Mouse (Mus musculus) liver, embryonic 14.5 days (tissue): ENCODE results near the gene Smarcd3. TPM values are rescaled to one million over a fixed set of nuclear protein-coding genes. Genes with fewer than 3 reads are reported as not detected.
A peak's percentile ranks its signal among the peaks of the same experiment; 100 is the strongest.

Experiments
- ATAC-seq: fragments of 200-750 bp; cut with Nextera tagmentation; 2 replicates; pipeline ENCODE4 v1.8.0; 2017; ENCODE audit warnings: moderate number of reproducible peaks, mild to moderate bottlenecking, moderate library complexity; ENCODE audit not compliant: insufficient read depth
- DNase-seq, 3 experiments: peaks; one replicate each; pipeline ENCODE4 v3.0.0-alpha.2; 2012 to 2013; ENCODE audit warnings: low read depth in 3 of 3, low spot score in 3 of 3
- H3K27ac ChIP-seq: fragments of 300-500 bp; sonication (generic); 2 replicates; pipeline ENCODE4 v1.5.1; 2014; ENCODE audit warnings: moderate library complexity, mild to moderate bottlenecking, control low read depth, inconsistent platforms
- H3K27me3 ChIP-seq: fragments of 300-500 bp; sonication (generic); 2 replicates; pipeline ENCODE4 v1.6.1; 2014; ENCODE audit warnings: mild to moderate bottlenecking, low read length, moderate library complexity; ENCODE audit not compliant: control insufficient read depth, insufficient read depth
- H3K36me3 ChIP-seq: fragments of 300-500 bp; sonication (generic); replicated peaks from 2 replicates; pipeline ENCODE4 v1.6.1; 2014; ENCODE audit warnings: low read depth; ENCODE audit not compliant: control insufficient read depth, insufficient read depth
- H3K4me1 ChIP-seq, 2 experiments: fragments of 200-500 bp in 1 of 2; fragments of 300-500 bp in 1 of 2; sonication (generic) in 1 of 2; replicated peaks; 2 replicates each; pipeline ENCODE4 v1.6.1; 2012 to 2014; ENCODE audit warnings: antibody characterized with exemption in 1 of 2, inconsistent platforms in 1 of 2, low read length in 1 of 2; ENCODE audit not compliant: control insufficient read depth in 2 of 2, insufficient read depth in 2 of 2
- H3K4me2 ChIP-seq: fragments of 300-500 bp; sonication (generic); 2 replicates; pipeline ENCODE4 v1.6.1; 2014; ENCODE audit warnings: low read depth, mild to moderate bottlenecking, control low read depth, moderate library complexity
- H3K4me3 ChIP-seq, 2 experiments: fragments of 200-500 bp in 1 of 2; fragments of 300-500 bp in 1 of 2; sonication (generic) in 1 of 2; 2 replicates each; pipeline ENCODE4 v1.5.1; 2012 to 2014; ENCODE audit warnings: low read depth in 2 of 2, low read length in 2 of 2, mild to moderate bottlenecking in 2 of 2, control low read depth in 1 of 2, inconsistent platforms in 1 of 2, moderate library complexity in 1 of 2; ENCODE audit not compliant: insufficient read depth in 1 of 2
- H3K9ac ChIP-seq: fragments of 300-500 bp; sonication (generic); replicated peaks from 2 replicates; pipeline ENCODE4 v1.6.1; 2014; ENCODE audit warnings: mild to moderate bottlenecking, control low read depth, moderate library complexity
- H3K9me3 ChIP-seq: fragments of 300-500 bp; sonication (generic); 2 replicates; pipeline ENCODE4 v1.6.1; 2016; ENCODE audit warnings: low read length, mixed read lengths; ENCODE audit not compliant: control insufficient read depth
- CTCF ChIP-seq: IDR thresholded peaks from 2 replicates; pipeline ENCODE4 v1.5.1; 2016; ENCODE audit warnings: antibody characterized with exemption, low read depth, control low read depth
- EP300 ChIP-seq: IDR thresholded peaks from 2 replicates; pipeline ENCODE4 v1.6.1; 2016; ENCODE audit warnings: antibody characterized with exemption, low read depth
- WGBS: fragments of 180-500 bp; shearing (Covaris S2); extraction: QIAGEN DNeasy Blood & Tissue Kit; methylation state at CpG from one replicate; pipeline ENCODE4 v1.1.7; 2014; ENCODE audit not compliant: insufficient replicate concordance; 5-methylcytosine and 5-hydroxymethylcytosine counted together
- polyA plus RNA-seq, 2 experiments: library from polyadenylated mRNA; depleted of rRNA in 1 of 2; stranded (reverse) in 1 of 2; unstranded in 1 of 2; fragments of >200 nt; fragmentation: Nextera tagmentation in 1 of 2; extraction: Ambion mirVana in 1 of 2; gene quantifications; 2 replicates each; pipeline versions ENCODE4 v1.2.1 to v1.2.3; 2012 to 2014

The Smarcd3 gene
- polyA plus RNA-seq, 2 experiments: 0.95 to 1.1 TPM

DNA sequence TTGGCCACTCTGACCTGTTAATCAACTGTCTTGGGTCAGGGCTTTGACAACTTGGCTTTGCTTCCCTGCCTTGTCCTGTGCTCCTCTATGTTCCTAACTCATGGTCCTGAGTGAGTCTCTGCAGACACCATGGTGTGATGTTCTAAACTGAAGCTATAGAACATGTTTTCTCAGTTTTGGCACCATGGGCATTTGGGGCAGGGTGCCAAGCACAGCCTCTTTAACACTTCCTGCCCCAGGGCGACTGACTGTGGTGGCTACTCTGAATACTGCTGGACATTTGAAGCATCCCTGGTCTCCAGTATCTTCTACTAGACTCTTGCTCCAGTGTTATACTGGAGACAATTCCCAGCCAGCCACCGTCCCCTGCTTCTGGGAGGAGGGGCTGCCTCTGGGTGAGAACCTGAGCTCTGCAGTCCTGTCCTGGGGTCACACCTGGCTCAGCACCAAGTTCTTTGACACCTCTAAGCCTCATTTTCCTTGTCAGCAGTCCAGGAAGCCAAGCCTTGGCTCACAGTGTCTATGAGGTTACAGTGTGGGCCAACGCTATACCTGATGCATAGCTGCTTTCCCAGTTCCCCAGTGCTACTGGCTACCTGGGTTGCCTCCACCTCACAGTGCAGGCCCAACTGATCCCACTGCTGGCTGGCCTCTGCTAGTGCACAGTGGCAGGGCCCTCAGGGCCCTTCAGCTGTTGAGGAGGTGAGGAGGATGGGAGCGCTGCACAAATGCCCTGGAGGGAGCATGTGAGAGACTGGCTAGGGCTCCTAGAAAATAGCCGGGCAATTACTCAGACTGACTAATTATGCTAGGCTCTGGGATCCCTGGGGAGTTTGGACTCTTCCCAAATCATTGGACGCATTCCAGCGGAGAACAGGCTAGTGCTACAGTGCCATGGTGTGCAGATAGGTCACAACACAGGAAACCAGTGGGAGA is 12.6 kb downstream of the Smarcd3 start:
- 56% methylated on average over 7 of the region's 7 CpGs for WGBS
- H3K9ac ChIP-seq: no peak overlapping the region
- no peak for TF ChIP-seq CTCF
- no peak for TF ChIP-seq EP300
- no peak overlapping the region for H3K4me2 ChIP-seq
- H3K4me3 ChIP-seq: no peak overlapping the region
- H3K4me1 ChIP-seq: no peaks in the 10 kb centered on the region
- no peak for ATAC-seq
- no peaks in the 10 kb centered on the region for H3K36me3 ChIP-seq
- no peak overlapping the region for H3K27ac ChIP-seq
- no peaks in the 10 kb centered on the region for H3K9me3 ChIP-seq
- peaks cover 1% of the 10 kb centered on the region; the same call in 1 of the 2 replicates for H3K27me3 ChIP-seq
- DNase-seq: no peak

DNA sequence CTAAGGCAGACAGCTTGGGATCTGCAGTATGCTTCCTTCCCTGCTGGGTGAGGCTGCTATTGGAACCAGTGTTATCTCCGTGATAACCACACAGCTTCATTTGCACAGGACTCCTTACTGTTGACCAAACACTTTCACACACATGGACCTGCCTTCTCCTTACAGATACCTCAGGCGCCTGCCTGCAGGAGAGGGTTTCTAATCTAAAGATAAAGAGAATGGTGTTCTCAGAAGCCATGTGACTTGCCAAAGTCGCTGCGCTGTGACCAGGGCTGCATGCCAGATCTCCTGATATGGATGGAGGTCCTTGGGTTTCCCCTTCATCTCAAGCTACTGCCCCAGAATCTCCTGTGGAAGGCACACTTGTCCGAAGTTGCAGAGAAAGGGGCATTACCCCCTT is 14.8 kb downstream of the Smarcd3 start:
- Histone ChIP-seq H3K27me3 (peaks cover 20% of the 10 kb centered on the region), H3K36me3 (no peaks in the 10 kb centered on the region), H3K9me3 (no peaks in the 10 kb centered on the region), H3K4me2 (no peak overlapping the region), H3K27ac (no peak overlapping the region), H3K9ac (no peak overlapping the region), H3K4me1 (no peaks in the 10 kb centered on the region), H3K4me3 (no peak overlapping the region)
- ATAC-seq (no peak), DNase-seq (no peak)
- WGBS: 16% methylated on average over 5 of the region's 5 CpGs
- TF ChIP-seq EP300 (no peak), CTCF (no peak)

GRCm38 (mm10) chr5:24605980-24606665 is 18.1 kb downstream of the Smarcd3 start:
- Histone ChIP-seq H3K9ac (no peak overlapping the region), H3K36me3 (no peaks in the 10 kb centered on the region), H3K27me3 (peaks cover 53% of the 10 kb centered on the region), H3K27ac (no peak overlapping the region), H3K4me2 (no peak overlapping the region), H3K4me1 (0 out of 4 replicates have a peak, but pooled peaks cover 0 to 3% of the 10 kb centered on the region in 2 experiments), H3K9me3 (no peaks in the 10 kb centered on the region), H3K4me3 (no peak overlapping the region)
- DNase-seq (no peak), ATAC-seq (no peak)
- no peak for TF ChIP-seq EP300
- no peak for TF ChIP-seq CTCF
- WGBS: 45% methylated on average over 14 of the region's 14 CpGs

DNA sequence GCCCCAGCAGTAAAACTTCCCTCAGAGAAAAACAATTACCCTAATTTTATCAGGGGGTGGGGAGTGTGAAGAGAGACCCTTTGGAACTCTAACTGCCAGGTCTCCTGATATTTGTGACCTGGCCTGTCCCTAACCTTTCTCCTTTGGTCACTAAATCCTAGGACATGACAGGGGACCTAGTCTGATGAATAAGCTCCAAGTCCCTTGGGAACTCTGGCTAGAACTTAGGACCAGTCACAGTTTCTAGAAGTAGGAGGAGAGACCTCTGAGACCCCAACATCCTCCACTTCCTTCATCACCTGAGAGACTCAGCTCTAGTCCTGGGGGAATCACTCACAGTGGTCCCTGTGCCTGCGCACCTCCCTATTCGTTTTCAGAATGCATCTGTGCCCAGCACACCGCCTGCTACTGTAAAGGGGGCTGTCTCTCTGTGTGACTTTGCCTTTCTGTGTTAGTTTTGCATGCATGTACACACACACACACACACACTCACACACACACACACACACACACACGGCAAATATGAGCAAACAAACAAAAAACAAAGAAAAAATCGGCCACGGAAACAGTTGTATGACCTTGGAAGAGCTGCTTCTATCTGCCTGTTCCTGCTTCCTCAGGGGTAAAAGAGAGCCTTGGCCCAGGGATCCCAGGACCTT is 18.8 kb downstream of the Smarcd3 start:
- no peak overlapping the region for H3K9ac ChIP-seq
- H3K27me3 ChIP-seq: peaks cover 59% of the 10 kb centered on the region
- no peak overlapping the region for H3K27ac ChIP-seq
- TF ChIP-seq EP300: no peak
- TF ChIP-seq CTCF: no peak
- H3K4me3 ChIP-seq: no peak overlapping the region
- ATAC-seq (no peak), DNase-seq (no peak)
- H3K4me2 ChIP-seq: peak overlapping the region; percentile 43; the same call in 1 of the 2 replicates
- 0 out of 4 replicates have a peak, but pooled peaks cover 0 to 3% of the 10 kb centered on the region in 2 experiments for H3K4me1 ChIP-seq
- no peaks in the 10 kb centered on the region for H3K9me3 ChIP-seq
- WGBS: 24% methylated on average over 6 of the region's 6 CpGs
- no peaks in the 10 kb centered on the region for H3K36me3 ChIP-seq
